Mouse (Mus musculus): ENCODE measurements around the gene Rnf111.

DNA sequence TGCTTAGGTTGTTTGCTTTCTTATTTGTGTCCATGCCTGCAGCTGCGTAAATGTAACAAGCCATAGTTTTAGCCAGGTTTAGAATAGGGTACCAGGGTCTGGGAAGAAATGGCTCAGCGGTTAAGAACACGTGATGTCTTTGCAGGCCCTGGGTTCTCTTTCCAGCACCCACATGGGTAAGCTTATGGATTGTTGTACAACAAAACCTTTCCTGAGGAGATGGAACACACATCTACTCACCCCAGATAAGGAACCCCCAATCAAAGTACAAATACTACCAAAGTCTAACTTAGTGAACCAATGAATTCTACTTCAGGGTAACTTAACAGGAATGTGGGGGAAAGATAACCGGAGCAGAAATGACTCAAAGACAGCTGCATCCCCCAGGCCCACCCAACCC lies 119.0 kb downstream of the Rnf111 start:
- TF ChIP-seq CTCF (IDR thresholded peaks at IDR 0.05; ENCODE audit: extremely low read depth, insufficient read length, insufficient replicate concordance, low read depth, low read length): no peak
- TF ChIP-seq POLR2A (IDR thresholded peaks at IDR 0.05; ENCODE audit: low read depth, low read length): no peak

Data from small intestine, adult 2 months (tissue).